Mouse (Mus musculus) megakaryocyte, embryonic 14.5 days (primary cell): Measurements from ENCODE around the gene Tcp11x2.

Source experiments
- FLI1 ChIP-seq: IDR thresholded peaks from 2 replicates; pipeline ENCODE4 v1.6.1; 2012; ENCODE audit warnings: low read length, inconsistent platforms, mixed read lengths
- GATA1 ChIP-seq: IDR thresholded peaks from 3 replicates; pipeline ENCODE4 v1.6.1; 2012; ENCODE audit warnings: mixed read lengths, low read length, inconsistent platforms, borderline replicate concordance

DNA sequence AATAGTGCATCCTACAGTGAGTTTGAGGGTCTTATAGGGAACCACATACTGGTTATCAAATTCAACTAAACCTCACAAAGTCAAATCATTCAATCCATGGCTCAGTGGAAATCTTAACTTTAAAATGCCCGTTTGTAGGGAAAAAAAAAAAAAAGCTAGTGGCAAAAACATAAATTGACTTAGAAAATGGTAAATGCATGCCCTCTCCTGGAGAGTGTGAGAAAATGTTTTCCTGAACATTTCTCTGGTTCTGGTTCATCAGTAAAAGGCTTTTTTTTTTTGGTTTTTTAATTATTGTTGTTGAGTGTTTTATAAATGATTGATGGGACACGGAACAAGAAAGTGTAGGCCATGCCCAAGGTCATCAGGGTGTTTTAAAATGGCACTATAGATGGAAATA is 10.8 kb upstream of the Tcp11x2 start:
- TF ChIP-seq GATA1 = no peak
- TF ChIP-seq FLI1 = no peak
